Mouse (Mus musculus) frontal cortex, postnatal 36 days (tissue): ENCODE results near the gene Fzr1.
A peak's percentile ranks its signal among the peaks of the same experiment; 100 is the strongest.

Experiments used
- DNase-seq, 2 experiments: peaks; one replicate each; pipeline ENCODE4 v3.0.0; 2022; ENCODE audit warnings: low spot score in 2 of 2

Fzr1 gene

DNA sequence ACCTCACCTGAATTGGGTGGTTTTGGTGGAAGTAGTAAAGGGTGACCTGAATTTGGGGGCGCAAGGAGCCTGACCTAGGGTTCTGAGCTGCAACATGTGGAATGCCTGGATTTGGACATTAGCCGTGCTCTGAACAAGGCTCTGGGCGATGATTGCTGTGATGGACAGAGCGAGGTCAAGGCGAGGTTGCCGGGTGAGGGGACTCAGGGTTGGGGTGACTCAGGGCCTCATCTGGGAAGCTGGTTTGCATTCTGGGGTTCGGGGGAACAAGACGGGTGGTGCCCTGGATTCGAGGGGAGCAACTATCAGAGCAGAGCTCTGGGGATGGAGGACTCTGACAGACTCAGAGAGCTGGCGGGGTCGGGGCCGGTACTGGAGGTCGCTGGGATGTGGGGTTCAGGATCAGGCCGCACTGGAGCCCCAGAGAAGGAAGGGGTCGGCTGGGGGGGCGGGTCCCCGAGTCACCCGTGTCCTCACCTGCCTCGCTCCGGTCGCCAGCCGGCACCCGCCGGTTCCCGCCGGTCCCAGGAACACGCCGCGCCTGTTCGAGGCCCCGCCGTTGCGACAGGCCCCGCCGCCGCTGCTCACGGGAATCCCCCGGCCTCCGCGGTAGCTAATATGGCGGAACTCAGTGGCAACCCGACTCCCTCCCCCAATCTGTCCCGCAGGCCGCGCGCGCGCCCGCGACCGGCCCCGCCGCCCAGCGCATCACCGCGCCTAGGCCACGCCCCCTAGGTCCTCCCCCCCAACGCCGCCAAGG, at the start of gene Fzr1:
Fzr1 (minus strand) TSS at position 724 of the 760 bp plus-strand sequence.
- no peak for DNase-seq

GRCm38 (mm10) chr10:81427804-81428506, 49.6 kb upstream of the Fzr1 start:
- no peak for DNase-seq

DNA sequence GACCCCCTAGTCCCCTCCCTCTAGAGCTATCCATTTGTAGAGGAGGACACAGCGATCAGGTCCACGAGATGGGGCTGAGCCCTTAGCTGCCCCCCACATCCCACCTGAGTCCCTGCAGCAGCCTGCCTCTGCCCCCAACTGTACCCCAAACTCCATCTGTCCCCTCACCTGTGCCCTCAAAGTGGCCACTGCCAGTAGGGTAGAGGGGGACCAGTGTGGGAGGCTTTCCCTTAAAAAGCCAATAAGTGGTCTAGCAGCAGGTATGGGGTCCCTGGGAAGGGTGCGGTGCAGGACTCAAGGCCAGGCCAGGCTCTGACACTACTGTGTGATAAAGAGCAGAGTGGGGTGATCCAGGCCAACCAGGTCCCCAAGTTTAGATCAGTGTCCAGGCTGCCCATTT, 49.0 kb upstream of the Fzr1 start:
- DNase-seq = no peak

DNA sequence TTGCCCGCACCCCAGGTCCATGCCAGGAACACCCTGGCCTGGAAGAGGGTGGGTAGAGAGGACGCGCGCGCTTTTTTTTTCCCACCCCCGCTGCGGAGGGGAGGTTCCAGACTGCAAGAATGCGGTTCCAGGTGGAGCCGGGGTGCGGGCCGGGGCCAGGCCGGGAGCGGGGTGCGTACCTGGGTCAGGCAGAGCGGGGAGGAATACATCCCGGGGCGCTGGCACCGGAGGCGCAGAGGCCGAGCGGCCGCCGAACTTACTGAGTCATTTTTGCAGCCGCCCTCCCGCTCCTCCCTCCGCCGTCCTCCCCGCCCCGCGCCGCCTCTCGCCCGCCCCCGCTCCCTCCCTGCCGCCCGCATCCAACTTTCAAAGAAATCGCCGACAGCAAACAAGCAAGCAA, 48.6 kb upstream of the Fzr1 start:
- DNase-seq = peak in 1 of 2 experiments; percentile 51

- no peak for DNase-seq
These were observed 47.9 kb upstream of the Fzr1 start for GRCm38 (mm10) chr10:81426081-81426671.

- DNase-seq = no peak
These were observed 47.0 kb upstream of the Fzr1 start for GRCm38 (mm10) chr10:81425236-81425850.

GRCm38 (mm10) chr10:81424246-81425051, 46.1 kb upstream of the Fzr1 start:
- no peak for DNase-seq

DNA sequence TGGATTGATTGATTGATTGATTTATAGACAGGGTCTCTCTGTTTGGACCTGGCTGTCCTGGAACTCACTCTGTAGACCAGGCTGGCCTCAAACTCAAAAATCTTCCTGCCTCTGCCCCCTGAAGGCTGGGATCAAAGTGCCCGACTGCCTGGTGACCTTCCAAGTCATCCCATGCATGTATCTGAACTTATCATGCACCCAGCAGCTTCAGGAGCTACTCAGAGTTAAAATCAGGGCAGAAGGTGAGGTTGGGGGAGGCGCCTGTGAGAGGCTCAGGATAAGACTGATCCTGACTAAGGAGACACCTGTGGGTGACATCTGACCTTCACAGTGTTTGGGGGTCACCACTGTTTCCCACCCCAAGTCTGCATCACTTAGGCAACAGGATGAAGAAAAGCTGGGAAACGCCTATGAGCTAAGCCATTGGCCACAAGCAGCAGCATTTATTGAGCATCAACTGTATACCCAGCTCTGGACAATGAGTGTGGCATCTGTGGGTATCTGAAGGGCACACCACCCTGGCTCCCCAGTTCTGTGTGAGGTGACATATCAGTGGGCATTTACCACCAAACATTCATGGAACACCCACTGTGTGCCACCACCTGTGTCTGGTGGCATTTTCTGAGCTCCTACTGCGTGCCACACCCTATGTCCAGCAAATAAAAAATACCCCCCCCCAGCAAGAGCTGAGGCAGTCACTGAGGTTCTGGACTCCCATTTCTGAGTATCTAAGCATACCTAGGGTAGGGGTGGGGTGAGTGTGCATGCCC, 45.3 kb upstream of the Fzr1 start:
- no peak for DNase-seq

DNA sequence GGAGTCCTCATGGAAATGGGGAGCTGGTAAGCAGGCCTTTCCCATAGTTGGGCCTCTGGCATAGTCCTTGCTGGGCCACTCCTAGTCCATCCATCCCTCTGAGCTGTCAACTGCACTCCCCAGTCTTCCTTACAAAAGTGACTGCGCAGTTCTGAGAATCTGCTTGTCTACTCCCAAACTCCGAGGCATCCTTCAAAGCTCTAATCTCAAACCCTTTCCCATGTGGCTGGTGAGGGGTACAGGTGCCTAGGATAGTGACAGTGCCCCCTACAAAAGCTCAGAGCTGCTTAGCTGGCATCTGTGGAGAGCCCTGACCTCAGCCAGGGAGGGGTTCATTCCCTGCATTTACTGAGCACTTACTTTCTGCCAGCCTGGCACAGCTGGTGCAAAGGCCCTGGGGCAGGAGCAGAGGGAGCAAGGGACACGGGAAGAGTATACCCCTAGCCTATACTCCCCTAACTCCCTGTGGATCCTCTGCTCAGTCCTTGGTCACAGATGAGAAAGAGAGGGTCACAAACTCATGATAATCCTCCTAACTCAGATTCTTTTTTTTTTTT, 44.4 kb upstream of the Fzr1 start:
- no peak for DNase-seq

- DNase-seq = no peak
These were observed 43.9 kb upstream of the Fzr1 start for GRCm38 (mm10) chr10:81422191-81422590.

- DNase-seq = no peak
These were observed 43.4 kb upstream of the Fzr1 start for GRCm38 (mm10) chr10:81421797-81422100.

GRCm38 (mm10) chr10:81421041-81421796, 42.9 kb upstream of the Fzr1 start:
- no peak for DNase-seq

- DNase-seq = no peak
These were observed 42.0 kb upstream of the Fzr1 start for GRCm38 (mm10) chr10:81420191-81420767.

GRCm38 (mm10) chr10:81419111-81419928, 41.0 kb upstream of the Fzr1 start:
- DNase-seq = no peak

- DNase-seq = no peak
These were observed 40.1 kb upstream of the Fzr1 start for GRCm38 (mm10) chr10:81418216-81419070.

GRCm38 (mm10) chr10:81417227-81418215, 39.2 kb upstream of the Fzr1 start:
- DNase-seq = no peak
